Mouse (Mus musculus) large intestine, adult 2 months (tissue): ENCODE measurements at regions not wholly inside any gene's neighbourhood (a gene's known extent, or its start where the extent isn't known, plus 50 kb on each side); places are given as distances from the start of the nearest gene placed in this dataset.

Experiments
- DNase-seq: peaks from one replicate; pipeline ENCODE4 v3.0.0-alpha.2; 2012; ENCODE audit warnings: low read depth, low spot score
- WGBS: fragments of 180-500 bp; shearing (Covaris S2); methylation state at CpG from one replicate; pipeline ENCODE4 v1.1.7; 2018; 5-methylcytosine and 5-hydroxymethylcytosine counted together

DNA sequence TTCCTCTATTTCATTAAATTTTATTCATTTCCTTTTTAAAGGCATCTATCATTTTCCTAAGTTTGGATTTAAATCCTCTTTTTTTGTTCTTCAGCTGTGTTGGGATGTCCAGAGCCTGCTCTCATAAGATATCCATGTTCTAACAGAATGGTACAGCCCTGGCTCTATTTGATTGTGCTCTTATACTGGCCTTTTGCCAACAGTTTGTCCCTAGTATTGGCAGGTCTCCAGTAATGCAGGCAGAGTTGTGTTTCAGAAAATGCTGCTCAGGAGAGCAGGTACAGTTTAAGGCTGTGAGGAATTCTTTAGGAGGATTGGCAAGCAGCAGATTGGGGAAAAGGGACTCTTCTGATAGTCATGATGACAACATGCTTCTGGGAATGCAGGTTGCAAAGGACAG, 797.1 kb upstream of the Slit2 start:
- DNase-seq: no peak

DNA sequence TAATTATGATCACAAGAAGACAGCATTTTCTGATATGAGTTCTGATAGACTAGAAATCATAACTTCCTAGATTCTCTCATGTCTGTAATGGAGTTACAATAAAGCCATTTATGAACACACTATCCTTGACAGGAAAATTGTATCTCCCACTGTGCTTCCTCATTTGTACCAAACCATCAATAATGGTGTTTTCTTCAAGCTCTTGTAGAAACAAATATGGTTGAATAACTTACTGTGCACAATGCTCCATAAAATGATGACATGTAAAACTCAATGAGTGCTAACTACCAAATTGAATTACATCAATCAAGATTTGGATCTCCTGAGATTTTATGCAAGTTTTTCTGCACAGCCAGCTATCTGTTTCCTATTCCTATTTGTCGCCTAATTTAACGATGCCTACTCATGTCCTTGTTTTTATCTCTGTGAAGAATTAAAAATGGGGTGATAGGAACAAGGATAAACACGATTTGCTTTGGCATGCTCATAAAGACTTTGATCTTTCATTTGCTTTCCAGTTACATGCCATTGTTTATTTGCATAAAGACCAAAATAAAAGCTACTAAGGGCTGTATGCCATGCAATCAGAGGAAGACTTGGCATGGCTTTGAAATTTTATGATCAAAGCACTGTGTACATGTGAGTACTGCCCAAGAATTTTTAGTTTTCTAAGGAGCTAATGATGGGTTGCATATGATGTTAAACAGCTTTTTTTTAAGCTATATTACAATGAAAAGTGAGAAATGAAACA, 780.6 kb upstream of the Slit2 start:
- DNase-seq: no peak
- 61% methylated on average over 3 of the region's 3 CpGs for WGBS

DNA sequence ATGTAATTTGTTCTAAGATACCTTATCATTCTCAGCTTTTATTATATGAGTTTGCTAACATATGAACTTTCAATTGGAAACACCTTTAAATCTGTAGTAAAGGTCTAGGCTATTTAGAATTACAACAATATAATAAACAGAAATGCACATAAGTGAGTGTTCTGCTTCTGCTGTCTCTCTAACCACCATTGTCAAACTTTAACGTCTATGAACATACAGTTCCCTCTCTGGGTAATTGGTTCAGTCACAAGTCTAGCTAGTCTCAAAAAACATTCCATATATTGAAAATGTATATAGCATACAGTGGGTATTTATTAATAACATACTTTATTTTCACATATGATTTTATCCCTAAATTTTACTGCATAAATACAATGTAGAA, 780.0 kb upstream of the Slit2 start:
- no peak for DNase-seq
- 58% methylated on average over 1 of the region's 1 CpGs for WGBS

DNA sequence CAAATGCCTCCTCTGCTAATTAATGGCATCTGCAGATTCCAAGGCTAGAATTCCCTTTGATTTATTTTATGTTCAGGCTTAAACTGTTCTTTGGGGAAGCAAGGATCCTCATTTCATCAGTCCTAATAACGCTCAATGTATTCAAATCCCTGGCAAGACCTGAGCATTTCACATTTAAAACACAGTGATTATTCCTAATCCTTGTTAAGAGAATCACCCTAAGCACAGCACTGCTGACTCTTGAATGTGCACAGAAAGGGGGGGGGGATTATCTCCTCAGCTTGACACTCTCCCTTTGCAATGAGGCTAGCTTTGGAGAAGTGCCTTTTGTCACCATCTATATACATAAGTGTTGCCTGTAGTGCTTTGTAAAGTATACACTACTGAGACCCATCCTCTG, 772.4 kb upstream of the Slit2 start:
- no peak for DNase-seq
- 65% methylated on average over 1 of the region's 1 CpGs for WGBS

DNA sequence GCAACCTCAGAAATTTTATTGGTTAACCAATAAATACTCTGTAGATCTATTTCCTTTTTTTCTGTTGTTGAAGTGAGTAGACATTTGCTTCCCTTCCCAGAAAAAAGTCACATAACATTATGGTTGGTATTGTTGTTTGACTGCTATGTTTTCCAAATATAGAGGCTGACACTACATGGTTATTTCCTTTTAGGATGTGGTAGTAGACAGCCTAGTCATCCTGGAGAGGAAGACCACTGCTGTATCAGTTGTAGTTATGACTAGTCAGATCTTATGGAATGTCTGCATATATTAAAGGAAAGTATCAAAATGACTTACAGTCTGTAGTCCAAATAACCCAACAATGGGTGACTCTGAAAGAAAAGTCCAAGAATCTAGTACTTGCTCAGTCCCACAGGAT, 767.5 kb upstream of the Slit2 start:
- no peak for DNase-seq

DNA sequence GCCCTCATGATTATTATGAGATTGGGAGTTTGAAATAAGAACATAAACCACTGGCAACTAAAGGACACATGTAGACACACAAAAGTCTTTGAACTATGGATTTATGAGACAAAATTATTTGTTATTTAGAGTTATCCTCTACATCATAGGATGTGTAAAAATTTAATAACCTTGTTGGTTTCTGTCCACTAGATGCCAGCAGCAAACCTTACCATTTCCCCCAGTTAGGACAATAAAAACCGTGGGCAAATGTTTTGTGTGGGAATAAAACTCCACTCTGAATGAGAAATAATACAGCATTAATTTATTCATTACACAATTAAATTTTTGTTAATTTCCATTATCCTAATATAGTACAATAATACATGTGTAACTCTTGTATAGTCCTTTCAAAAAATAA, 757.7 kb upstream of the Slit2 start:
- DNase-seq: no peak
- 43% methylated on average over 1 of the region's 1 CpGs for WGBS

DNA sequence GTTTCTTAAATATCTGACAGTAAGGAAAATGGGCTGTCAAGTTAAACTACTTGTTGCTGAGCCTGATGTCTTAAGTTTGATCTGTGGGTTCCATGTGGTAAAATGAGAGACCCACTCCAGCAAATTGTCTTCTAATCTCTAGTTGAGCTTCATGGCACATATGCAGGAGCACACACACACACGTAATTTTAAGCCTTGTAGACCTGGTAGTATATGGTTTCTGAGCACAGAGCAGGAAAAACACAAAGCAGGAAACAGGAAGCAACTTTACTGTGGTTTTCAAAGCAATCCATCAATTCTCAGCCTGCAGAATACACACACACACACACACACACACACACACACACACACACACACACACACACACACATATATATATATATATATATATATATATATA, 746.8 kb upstream of the Slit2 start:
- DNase-seq: no peak
- WGBS: 52% methylated on average over 1 of the region's 1 CpGs

DNA sequence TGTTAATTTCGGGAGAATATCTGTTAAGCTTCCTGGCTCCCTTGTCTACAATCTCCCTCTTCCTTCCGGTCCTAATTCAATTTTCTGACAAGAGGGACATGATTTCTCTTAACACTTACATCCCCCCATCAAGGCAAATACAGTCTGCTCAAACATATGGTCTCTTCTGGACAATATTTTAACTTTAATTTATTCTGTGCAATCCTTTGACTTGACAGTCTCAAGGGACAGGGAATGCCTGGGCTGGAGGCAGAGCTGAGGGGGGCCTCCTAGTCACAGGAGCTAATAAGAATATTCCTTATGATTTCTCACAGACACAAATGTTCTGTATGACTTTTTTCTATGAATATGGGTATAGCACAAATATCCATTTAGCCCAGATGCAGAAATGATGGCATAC, 742.9 kb upstream of the Slit2 start:
- DNase-seq: no peak
- 78% methylated on average over 2 of the region's 2 CpGs for WGBS

DNA sequence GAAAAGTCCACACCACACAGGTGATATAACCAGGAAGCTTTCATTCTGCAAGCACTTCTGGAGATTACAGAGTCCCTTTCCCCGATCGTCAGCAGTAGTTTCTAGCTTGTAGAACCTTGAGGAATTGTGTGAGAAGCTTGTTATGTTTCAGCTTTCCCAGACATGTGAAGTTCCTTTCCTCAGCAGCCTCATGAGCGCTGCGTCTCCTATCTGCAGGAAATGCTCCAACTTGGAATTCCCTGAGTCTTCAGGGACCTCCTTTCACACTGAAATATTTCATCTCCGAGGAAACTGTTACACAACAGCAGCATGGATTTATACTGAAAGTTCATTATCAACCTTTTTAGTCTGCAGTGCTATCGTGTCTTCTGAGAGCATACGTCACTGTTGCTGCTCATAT, 742.4 kb upstream of the Slit2 start:
- DNase-seq: no peak
- WGBS: 67% methylated on average over 7 of the region's 7 CpGs

DNA sequence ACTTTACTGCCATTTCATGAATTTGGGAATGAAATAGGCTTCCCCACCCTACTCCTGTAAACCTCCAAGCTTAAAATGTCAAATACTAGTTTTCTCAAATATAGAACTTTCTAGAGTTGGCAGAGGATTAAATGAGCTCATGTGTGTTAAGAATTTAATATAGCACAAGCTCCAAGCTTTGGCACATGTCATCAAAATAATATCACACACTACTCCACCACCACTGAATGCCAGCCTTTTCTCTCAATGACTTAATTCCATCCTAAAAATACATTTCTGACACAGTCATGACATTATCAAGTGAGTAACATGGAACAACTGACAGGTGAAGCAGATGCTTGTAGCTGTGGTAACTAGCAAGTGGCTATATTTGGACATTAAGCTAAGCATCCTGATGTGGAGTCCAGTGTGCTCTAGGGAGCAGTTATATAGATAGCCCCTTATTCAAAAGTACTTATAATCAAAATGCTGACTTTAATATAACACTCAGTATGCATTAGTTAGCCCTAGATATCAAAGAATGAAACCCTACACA, 728.0 kb upstream of the Slit2 start:
- no peak for DNase-seq

DNA sequence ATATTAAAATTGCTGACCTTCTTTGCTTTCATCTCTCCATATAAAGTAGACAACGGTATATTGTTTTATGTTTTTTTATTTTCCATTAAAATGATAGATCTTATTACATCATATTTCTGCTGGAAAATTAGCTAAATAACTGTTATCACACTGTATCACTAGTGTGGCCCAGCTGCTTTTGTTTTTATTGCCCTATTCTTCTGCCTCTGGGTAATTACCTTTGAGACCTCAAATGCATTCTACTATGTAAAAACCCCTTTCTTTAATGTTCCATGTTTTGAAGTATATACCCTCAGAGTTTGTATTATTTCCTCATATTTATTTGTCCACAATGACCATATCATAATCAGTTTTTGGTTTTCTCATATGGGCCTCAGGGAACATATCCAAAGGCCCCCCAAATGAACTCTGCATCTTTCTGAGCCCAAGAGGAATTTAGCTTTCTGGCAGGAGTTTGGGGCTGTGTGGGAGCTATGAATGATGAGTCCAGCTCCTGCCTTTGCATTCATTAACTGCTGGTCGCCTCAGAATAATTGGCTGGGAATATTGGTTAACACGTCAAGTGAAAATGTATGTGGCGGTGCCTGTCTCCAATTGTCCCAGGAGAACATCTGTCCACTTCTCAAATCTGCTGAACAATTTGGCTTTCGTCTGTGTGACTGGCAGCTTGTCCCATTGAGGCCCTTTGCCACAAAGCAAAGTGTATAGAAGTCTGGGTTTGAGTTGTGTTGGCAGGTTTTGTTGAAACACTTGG, 721.1 kb upstream of the Slit2 start:
- DNase-seq: no peak

DNA sequence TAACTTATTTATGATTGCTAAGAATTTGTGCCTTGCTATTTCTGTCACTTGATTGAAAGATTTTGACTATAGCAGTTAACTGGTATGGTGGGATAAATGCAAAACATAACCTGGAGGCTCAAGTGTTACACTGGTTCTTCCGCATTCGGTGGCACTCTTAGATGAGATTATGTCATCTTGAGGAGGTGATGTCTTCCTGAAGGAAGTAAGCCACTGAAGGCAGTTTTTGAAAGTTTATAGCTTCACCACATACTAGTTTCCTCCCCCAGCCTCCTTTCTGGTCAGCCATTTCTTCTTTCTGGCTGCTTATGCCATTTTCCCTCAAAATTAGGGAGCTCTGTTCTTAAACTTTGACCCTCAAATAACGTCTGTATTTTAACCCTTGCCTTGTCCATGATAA, 710.3 kb upstream of the Slit2 start:
- DNase-seq: no peak
- 67% methylated on average over 3 of the region's 3 CpGs for WGBS

More for the DNA sequence above, 721.1 kb upstream of the Slit2 start:
- 80% methylated on average over 5 of the region's 5 CpGs for WGBS

DNA sequence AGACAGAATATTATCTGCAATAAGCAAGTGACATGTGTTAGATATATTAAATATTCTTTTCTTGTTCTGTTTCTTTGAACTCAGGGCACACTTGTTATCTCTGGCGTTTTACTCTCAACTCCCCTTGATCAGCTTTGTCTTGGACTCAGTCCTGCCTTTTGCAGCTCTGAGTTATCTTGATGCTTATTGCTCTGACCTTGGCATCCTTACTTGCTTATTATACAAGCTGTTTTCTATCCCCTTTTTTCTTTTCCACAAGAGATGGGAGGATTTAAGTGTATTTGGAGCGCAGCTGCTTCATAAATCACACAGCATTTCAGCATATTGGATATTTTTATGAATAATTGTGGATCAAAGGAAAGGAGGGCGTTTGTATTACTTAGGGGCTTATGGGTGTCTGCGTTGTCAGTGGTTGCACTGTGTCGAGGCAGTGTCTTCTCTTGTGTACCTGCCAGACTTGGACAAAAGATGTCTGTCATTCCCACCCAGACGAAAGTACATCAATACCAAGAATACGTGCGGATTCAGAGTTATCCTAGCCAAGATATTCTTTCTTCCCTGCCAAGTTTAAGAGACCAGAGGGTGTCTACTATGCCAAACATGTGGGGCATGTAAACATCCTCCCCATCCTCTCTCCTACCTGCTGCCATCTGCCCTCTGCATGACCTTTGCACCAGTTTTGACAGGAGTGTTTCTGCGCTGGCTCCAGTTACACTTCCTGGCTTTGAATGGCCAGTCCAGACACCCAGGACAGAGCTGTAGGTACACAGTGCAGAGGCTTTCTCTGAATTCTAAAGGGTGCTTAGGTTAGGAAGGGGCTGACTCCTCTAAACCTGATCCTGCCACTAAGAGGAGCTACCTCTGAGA, 709.3 kb upstream of the Slit2 start:
- no peak for DNase-seq
- WGBS: 58% methylated on average over 9 of the region's 9 CpGs

DNA sequence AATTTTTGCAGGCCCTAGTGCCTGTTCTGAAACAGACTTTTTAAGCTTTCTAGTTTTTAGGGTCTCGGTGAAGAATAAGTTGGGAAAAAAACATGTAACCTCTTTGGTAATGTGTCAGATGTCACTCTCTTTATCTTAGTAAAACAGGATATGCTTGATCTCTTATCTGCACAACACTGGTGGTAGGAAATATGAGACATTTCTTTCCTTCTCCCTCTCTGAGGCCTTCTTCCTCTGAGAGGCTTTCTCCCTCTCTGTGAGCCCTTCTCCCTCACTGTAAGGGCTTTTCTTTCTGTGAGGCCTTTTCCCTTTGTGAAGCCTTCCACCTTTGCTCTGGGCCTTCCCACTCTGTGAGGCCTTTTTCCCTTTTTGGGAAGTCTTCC, 708.7 kb upstream of the Slit2 start:
- WGBS: 89% methylated on average over 1 of the region's 1 CpGs
- no peak for DNase-seq

DNA sequence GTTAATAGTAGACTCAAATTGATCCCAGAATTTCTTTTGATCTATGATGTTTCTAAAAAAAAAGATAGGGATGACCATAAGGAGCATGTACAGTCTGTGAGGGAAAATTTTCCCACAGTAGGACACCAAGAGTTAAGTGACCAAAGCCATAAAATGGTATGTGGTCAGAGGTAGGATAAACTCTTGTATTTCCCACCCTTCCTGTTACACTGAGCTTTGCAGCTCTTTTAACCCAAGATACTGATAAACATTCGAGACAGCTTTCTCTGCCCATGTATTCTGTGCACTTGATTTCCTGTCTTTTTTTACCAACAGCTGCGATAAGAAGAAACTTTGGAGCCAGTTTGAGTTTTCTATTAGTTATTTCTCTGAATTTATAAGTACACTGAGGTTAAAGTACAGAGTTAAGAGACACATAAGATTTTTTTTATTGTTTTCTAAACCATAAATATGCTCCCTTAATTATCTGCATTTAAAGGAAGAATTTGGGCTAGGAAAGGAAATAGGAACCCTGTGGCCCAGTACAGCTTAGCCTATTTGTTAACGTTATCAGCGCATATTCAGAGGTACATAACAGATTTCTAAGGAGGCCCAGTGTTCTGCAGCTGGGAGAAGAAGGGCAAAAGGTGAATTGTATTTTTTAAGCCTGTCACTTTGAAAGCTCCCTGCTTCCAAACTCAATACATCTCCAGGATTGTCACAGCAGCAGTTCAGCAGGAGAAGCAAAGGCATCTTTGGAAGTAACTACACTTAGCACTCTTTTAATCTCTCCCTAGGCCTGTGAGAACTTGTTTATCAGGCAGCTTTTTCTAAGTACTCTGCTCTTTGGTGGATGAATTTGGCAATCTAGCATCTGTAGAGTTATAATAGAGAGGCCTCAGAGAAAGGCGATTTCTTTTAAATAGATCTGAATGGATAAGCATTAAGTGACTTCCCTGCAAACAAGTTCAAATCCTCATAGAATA, 706.4 kb upstream of the Slit2 start:
- no peak for DNase-seq
- WGBS: 49% methylated on average over 5 of the region's 5 CpGs

DNA sequence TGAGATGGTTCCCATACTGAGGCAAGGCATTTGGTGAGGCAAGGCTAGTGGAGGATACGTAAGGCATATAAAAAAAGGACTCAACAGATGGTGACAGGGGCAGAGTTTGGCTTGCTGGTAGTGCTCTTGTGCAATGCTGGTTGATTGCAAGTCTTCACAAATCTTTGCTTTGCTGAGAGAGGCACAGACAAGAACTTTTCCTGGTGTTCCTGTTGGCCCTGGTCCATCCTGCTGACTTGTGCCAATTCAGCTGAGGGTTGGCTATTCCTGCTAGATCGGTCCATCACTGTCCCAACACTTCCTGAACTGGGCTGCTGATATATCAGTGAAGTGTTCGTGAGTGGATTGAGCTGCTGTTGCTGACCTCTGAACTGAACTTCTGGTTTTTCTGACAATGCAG, 703.3 kb upstream of the Slit2 start:
- DNase-seq: no peak
- WGBS: 49% methylated on average over 3 of the region's 3 CpGs

DNA sequence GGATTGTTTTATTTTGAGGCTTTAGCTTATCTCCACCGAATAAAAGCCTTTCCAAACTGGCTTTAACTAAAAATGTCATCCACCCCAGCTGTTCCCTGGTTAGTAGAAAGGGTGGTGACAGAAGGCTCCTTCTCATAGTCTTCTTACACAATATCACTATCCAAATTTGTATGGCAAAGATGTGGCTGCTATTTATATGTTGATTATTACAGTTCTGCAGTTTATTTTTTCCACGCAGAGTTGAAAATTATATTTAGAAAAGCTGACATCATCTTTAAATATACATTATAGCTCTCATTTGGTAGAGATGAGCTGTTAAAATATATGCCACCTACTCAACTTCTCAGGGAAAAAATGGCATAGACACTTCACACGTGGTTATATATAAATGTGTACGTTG, 683.3 kb upstream of the Slit2 start:
- 81% methylated on average over 4 of the region's 4 CpGs for WGBS
- DNase-seq: no peak

DNA sequence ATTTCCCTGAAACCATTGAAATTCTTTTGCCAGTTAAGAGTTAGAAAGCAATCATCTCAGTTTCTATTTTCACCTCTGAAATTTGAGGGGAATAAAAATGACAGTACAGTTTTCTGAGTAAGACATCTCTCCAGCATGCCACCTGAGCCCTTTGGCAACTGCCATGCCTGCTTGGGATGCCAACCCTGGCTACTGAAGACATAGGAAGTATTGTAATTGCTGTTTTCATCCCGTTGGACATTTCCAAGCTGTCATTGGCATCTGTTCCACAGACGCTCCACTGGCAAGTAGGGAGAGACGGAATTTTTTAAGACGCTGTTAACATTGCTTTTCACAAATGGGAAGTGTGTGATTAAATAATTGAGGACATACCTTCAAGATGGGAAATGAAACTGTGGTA, 665.4 kb upstream of the Slit2 start:
- no peak for DNase-seq
- WGBS: 83% methylated on average over 4 of the region's 4 CpGs

DNA sequence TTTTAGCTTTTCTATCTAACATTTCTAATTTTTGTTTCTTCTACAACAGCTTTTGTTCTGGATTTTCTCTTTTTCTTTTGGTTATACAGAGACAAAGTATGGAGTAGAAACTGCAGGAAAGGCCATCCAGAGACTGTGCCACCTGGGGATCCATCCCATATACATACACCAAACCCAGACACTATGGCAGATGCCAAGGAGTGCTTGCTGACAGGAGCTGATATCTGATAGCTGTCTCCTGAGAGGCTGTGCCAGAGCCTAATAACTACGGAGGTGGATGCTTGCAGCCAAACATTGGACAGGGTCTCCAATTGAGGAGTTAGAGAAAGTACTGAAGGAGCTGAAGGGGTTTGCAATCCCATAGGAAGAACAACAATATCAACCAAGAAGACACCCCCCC, 664.8 kb upstream of the Slit2 start:
- DNase-seq: no peak
- 73% methylated on average over 1 of the region's 1 CpGs for WGBS
